In the genomic region with DNA sequence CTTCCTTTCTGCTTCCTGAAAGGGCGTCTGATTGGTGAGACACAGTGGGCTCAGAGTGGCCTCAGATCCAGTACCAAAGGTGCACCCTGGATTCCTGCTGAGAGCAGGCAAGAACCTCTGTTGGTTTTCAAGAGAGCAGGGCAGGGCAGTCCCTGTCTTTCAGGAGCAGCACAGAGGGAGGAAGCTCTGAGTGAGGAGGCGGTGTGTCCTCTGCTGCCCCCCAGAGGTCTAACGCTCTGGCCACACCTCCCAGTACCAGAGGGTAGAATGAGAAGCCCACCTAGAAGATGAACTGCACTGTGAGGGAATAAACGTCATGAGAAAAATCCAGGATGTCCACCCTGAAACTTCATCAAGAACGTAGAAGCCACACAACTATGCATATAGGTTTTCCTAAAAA, we compare ENCODE assay signal across 7 mouse cellular contexts. TPM values are rescaled to one million over a fixed set of nuclear protein-coding genes. Genes with fewer than 3 reads are reported as not detected.
DNase-seq lines count a peak whose midpoint lies in the region; ATAC-seq and TF ChIP-seq lines count a peak whose summit lies in the region.

No protein-coding gene starts in this region.

- H3K27ac ChIP-seq in embryonic fibroblast, embryonic 13.5 days (ENCODE audit: insufficient read depth, low read length) = no peak overlapping the region
- no peak overlapping the region for H3K27ac ChIP-seq in heart, postnatal 0 days (ENCODE audit: low read depth)

- H3K27me3 ChIP-seq in C2C12 (ENCODE audit: control insufficient read depth, insufficient read depth, insufficient read length) = no peaks in the 10 kb centered on the region
- H3K27me3 ChIP-seq in Patski = no peaks in the 10 kb centered on the region
- H3K27me3 ChIP-seq in heart, postnatal 0 days (ENCODE audit: control insufficient read depth, insufficient read depth, low read length) = no peaks in the 10 kb centered on the region

- POLR2A ChIA-PET in Patski (lab: Charles Lee) = no interaction called here

- H3K79me2 ChIP-seq in C2C12 (ENCODE audit: control insufficient read depth, insufficient read depth) = no peaks in the 10 kb centered on the region

- no peaks in the 10 kb centered on the region for H3K4me1 ChIP-seq in embryonic fibroblast, embryonic 13.5 days (ENCODE audit: control insufficient read depth, insufficient read depth, low read length)
- no peaks in the 10 kb centered on the region for H3K4me1 ChIP-seq in heart, postnatal 0 days (ENCODE audit: control insufficient read depth, insufficient read depth)

- CTCF ChIA-PET in Patski (lab: Charles Lee) = interaction anchor here (1.2 kb wide), 1 partner anchor 185 kb away, joined by 5 read pairs; a partner anchor contains a TSS

- no peaks in the 10 kb centered on the region for H3K36me3 ChIP-seq in C2C12 (ENCODE audit: control insufficient read depth, insufficient read depth)
- H3K36me3 ChIP-seq in heart, postnatal 0 days (replicated peaks; ENCODE audit: control insufficient read depth, insufficient read depth, low read length) = peaks cover 31% of the 10 kb centered on the region

- no peak overlapping the region for H3K4me2 ChIP-seq in heart, postnatal 0 days (ENCODE audit: low read depth, low read length)

- in situ Hi-C loops in Patski (cut with MboI; ENCODE audit: low pct_unique_long_range_greater_than_20kb) = no loop called here

- no peaks in the 10 kb centered on the region for H3K79me3 ChIP-seq in C2C12 (ENCODE audit: low read depth)

- no peaks in the 10 kb centered on the region for H3K9me3 ChIP-seq in heart, postnatal 0 days (replicated peaks; ENCODE audit: control insufficient read depth, low read length)

- no peak for TF ChIP-seq POLR2A in embryonic fibroblast, embryonic 13.5 days (IDR thresholded peaks at IDR 0.05; ENCODE audit: low read depth, low read length)

- no peak overlapping the region for H3K4me3 ChIP-seq in C2C12 (ENCODE audit: insufficient read depth, poor library complexity, severe bottlenecking)
- no peak overlapping the region for H3K4me3 ChIP-seq in embryonic fibroblast, embryonic 13.5 days (ENCODE audit: insufficient read depth, low read length)
- H3K4me3 ChIP-seq in heart, postnatal 0 days (ENCODE audit: low read depth, low read length) = no peak overlapping the region

- no peak for TF ChIP-seq EP300 in heart, postnatal 0 days (IDR thresholded peaks at IDR 0.05; ENCODE audit: low read depth)

- 37% methylated on average over 5 of the region's 5 CpGs for WGBS in heart, postnatal 0 days

- H3K9ac ChIP-seq in heart, postnatal 0 days (replicated peaks; ENCODE audit: low read depth, low read length) = no peak overlapping the region

- TF ChIP-seq CTCF in C2C12 (IDR thresholded peaks at IDR 0.05; ENCODE audit: control insufficient read depth, insufficient read depth, insufficient read length) (peak; percentile 18), Patski (IDR thresholded peaks at IDR 0.05) (peak; percentile 71)
- TF ChIP-seq CTCF in embryonic fibroblast, embryonic 13.5 days (IDR thresholded peaks at IDR 0.05; ENCODE audit: borderline replicate concordance, insufficient read depth, low read length) = peak; percentile 68; the same call in 1 of the 2 replicates
- peak; percentile 75 for TF ChIP-seq CTCF in heart, postnatal 0 days (IDR thresholded peaks at IDR 0.05; ENCODE audit: low read depth)

- no peak overlapping the region for H3ac ChIP-seq in C2C12 (ENCODE audit: control insufficient read depth, insufficient read length, low read depth)

- no peak for DNase-seq in Patski (ENCODE audit: low read depth, low spot score)
- peak; percentile 49 for DNase-seq in heart, postnatal 0 days (ENCODE audit: low spot score)
- DNase-seq in kidney, postnatal 25 days = peak; percentile 58 to 62
- peak; percentile 23 to 67 for DNase-seq in thymus, postnatal 10 days (ENCODE audit: low spot score in 2 of 2)

- ATAC-seq in Patski = peak; percentile 78
- peak; percentile 85 for ATAC-seq in heart, postnatal 0 days (ENCODE audit: insufficient read depth, low read depth)
- peak; percentile 94 for ATAC-seq in megakaryocyte-erythroid progenitor cell, adult 5-6 weeks (replicated peaks; ENCODE audit: low FRiP score, low TSS enrichment, poor library complexity, severe bottlenecking)

TF ChIP-seq in C2C12, 6 proteins besides CTCF, POLR2A, EP300 and RAD21:
- TF ChIP-seq MYOG (IDR thresholded peaks at IDR 0.05; ENCODE audit: control insufficient read depth, extremely low read depth, insufficient read length) = no peak
- TF ChIP-seq MYOD1 (IDR thresholded peaks at IDR 0.05; ENCODE audit: control insufficient read depth, insufficient read length, low read depth) = no peak
- TF ChIP-seq CEBPB (IDR thresholded peaks at IDR 0.05; ENCODE audit: low read depth) = no peak
- no peak for TF ChIP-seq MAX (IDR thresholded peaks at IDR 0.05)
- TF ChIP-seq FOSL1 (IDR thresholded peaks at IDR 0.05; ENCODE audit: insufficient read depth, low read length, poor library complexity, severe bottlenecking) = no peak
- TF ChIP-seq USF1 (IDR thresholded peaks at IDR 0.05; ENCODE audit: low read depth) = no peak

RNA-seq across cellular contexts. Expression of a gene that starts 21.5 kb away (rescaled TPM):
- polyA plus RNA-seq in C2C12 (2012; fragmentation: generic; extraction: Trizol) (3.4 TPM), Patski (2021) (10.1 TPM)
- 7.5 and 10.2 TPM in 2 replicates for polyA plus RNA-seq in embryonic fibroblast, embryonic 13.5 days (2011; ENCODE audit: insufficient read length, low read depth, missing spikeins)
- 7.9 and 8.3 TPM in 2 replicates for total RNA-seq in heart, postnatal 0 days (2014; rRNA removed; ENCODE audit: low replicate concordance)
- 9.7 and 10.8 TPM in 2 replicates for polyA plus RNA-seq in heart, postnatal 0 days (2015; fragmentation: Nextera tagmentation; extraction: Ambion mirVana)
- 8.7 and 15.3 TPM in 2 replicates for total RNA-seq in megakaryocyte-erythroid progenitor cell, adult 5-6 weeks (2014; fragmentation: Nextera tagmentation)
- 10.4 and 15.9 TPM in 2 replicates for total RNA-seq in megakaryocyte-erythroid progenitor cell, adult 5-6 weeks (2017)

RNA-seq across cellular contexts. Expression of a gene that starts 34.3 kb away (rescaled TPM):
- polyA plus RNA-seq in C2C12 (2012; fragmentation: generic; extraction: Trizol) (15.8 TPM), Patski (2021) (32.9 TPM)
- polyA plus RNA-seq in embryonic fibroblast, embryonic 13.5 days (2011; ENCODE audit: insufficient read length, low read depth, missing spikeins) = 21.7 and 22.1 TPM in 2 replicates
- 21.7 and 27.3 TPM in 2 replicates for total RNA-seq in heart, postnatal 0 days (2014; rRNA removed; ENCODE audit: low replicate concordance)
- 67.9 and 72.5 TPM in 2 replicates for polyA plus RNA-seq in heart, postnatal 0 days (2015; fragmentation: Nextera tagmentation; extraction: Ambion mirVana)
- total RNA-seq in megakaryocyte-erythroid progenitor cell, adult 5-6 weeks (2014; fragmentation: Nextera tagmentation) = 18.2 and 25.7 TPM in 2 replicates
- total RNA-seq in megakaryocyte-erythroid progenitor cell, adult 5-6 weeks (2017) = 39.8 and 43.1 TPM in 2 replicates

Comparison
In these comparisons a context has a peak if more than half of its experiments do, and no peak if none do; other contexts are left out.
1. CTCF ChIP-seq: peak in every context shown above with its lines; median percentile 75 in heart, postnatal 0 days; 71 in Patski; 68 in embryonic fibroblast, embryonic 13.5 days; 18 in C2C12.